In the genomic region with DNA sequence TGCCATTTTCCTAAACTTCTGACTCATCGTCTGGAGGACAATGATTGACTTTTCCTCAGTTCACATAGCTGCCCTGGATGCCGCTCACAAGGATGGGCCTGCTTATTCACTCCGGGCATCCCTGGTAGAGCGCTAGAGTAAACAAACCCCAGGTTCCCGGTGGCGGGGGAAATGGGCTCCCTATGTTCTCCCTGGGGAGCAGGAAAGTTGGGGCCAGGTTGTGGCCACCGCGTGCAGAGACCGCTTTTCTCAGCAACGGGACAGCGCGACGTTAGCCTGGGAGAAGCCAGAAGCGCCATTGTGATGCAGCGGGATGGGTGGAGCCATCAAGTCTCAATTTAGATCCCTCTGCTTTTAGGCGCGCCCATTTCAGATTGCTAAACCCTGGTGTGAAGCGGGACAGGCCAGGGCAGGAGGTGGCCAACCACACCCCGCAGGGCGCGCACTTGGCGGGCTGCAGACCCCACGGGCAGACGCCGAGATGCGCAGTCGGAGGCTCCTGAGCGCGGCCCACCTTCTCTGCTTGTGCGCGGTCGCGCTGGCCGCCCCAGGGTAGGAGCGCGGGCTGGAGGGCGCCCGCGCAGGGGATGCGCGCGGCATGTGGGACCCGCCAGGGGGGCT, we compare ENCODE assay signal across 9 mouse cellular contexts. TPM values are rescaled to one million over a fixed set of nuclear protein-coding genes. Genes with fewer than 3 reads are reported as not detected.
DNase-seq lines count a peak whose midpoint lies in the region; ATAC-seq lines count a peak whose summit lies in the region.
"Had no signal": no experiment of that assay in that cellular context is flagged by ENCODE, and none has a peak within 500 bp of the region (broad histone marks: within the 10 kb centered on the region; RNA-seq: fewer than 3 reads in every experiment).

Cd109 (plus strand) TSS at position 146 of the 621 bp plus-strand sequence.

- peaks cover 17% of the 10 kb centered on the region for H3K4me1 ChIP-seq in forebrain, embryonic 15.5 days
- peaks cover 17% of the 10 kb centered on the region for H3K4me1 ChIP-seq in limb, embryonic 13.5 days
- peaks cover 13% of the 10 kb centered on the region for H3K4me1 ChIP-seq in midbrain, embryonic 13.5 days (replicated peaks)

- no peaks in the 10 kb centered on the region for H3K36me3 ChIP-seq in forebrain, embryonic 15.5 days
- no peaks in the 10 kb centered on the region for H3K36me3 ChIP-seq in limb, embryonic 13.5 days
- no peaks in the 10 kb centered on the region for H3K36me3 ChIP-seq in midbrain, embryonic 13.5 days

- DNase-seq in cerebellum, postnatal 25 days, result peak; percentile 36 to 43
- peak; percentile 25 for DNase-seq in adipocyte (ENCODE audit: low spot score)
- peak; percentile 50 for DNase-seq in heart, postnatal 4 days
- peak; percentile 41 for DNase-seq in urinary bladder, postnatal 25 days (ENCODE audit: low spot score)

- H3K9me3 ChIP-seq in forebrain, embryonic 15.5 days, result no peaks in the 10 kb centered on the region
- H3K9me3 ChIP-seq in limb, embryonic 13.5 days, result no peaks in the 10 kb centered on the region
- no peaks in the 10 kb centered on the region for H3K9me3 ChIP-seq in midbrain, embryonic 13.5 days

- no peak for ATAC-seq in cerebellum, adult (ENCODE audit: insufficient number of reproducible peaks, low FRiP score, low TSS enrichment)
- ATAC-seq in forebrain, embryonic 15.5 days (replicated peaks), result peak; percentile 69
- peak; percentile 70 for ATAC-seq in limb, embryonic 13.5 days (ENCODE audit: low FRiP score, low read depth)
- ATAC-seq in midbrain, embryonic 13.5 days, result peak; percentile 88

- H3K9ac ChIP-seq in forebrain, embryonic 15.5 days (replicated peaks), result peak within 1 kb of the TSS; percentile 64
- peak within 1 kb of the TSS; percentile 80 for H3K9ac ChIP-seq in limb, embryonic 13.5 days
- peak within 1 kb of the TSS; percentile 72 for H3K9ac ChIP-seq in midbrain, embryonic 13.5 days (replicated peaks)

- peaks cover 10% of the 10 kb centered on the region; the same call in 1 of the 2 replicates for H3K27me3 ChIP-seq in forebrain, embryonic 15.5 days
- no peaks in the 10 kb centered on the region for H3K27me3 ChIP-seq in limb, embryonic 13.5 days
- peaks cover 20% of the 10 kb centered on the region for H3K27me3 ChIP-seq in midbrain, embryonic 13.5 days

- peak within 1 kb of the TSS; percentile 68 for H3K4me3 ChIP-seq in forebrain, embryonic 15.5 days
- H3K4me3 ChIP-seq in limb, embryonic 13.5 days, result peak within 1 kb of the TSS; percentile 66
- H3K4me3 ChIP-seq in midbrain, embryonic 13.5 days (replicated peaks), result peak within 1 kb of the TSS; percentile 59

- H3K4me2 ChIP-seq in forebrain, embryonic 15.5 days (replicated peaks), result peak within 1 kb of the TSS; percentile 99
- H3K4me2 ChIP-seq in limb, embryonic 13.5 days (replicated peaks), result peak within 1 kb of the TSS; percentile 97
- H3K4me2 ChIP-seq in midbrain, embryonic 13.5 days (replicated peaks), result peak within 1 kb of the TSS; percentile 97

- under 1% methylated on average over 43 of the region's 43 CpGs for WGBS in forebrain, embryonic 15.5 days
- WGBS in limb, embryonic 13.5 days, result under 1% methylated on average over 43 of the region's 43 CpGs
- WGBS in midbrain, embryonic 13.5 days, result 0% methylated on average over 43 of the region's 43 CpGs

- no peak within 1 kb of the TSS for H3K27ac ChIP-seq in forebrain, embryonic 15.5 days (replicated peaks)
- H3K27ac ChIP-seq in limb, embryonic 13.5 days, result no peak within 1 kb of the TSS
- no peak within 1 kb of the TSS for H3K27ac ChIP-seq in midbrain, embryonic 13.5 days

RNA-seq across cellular contexts. Expression of gene Cd109, which starts in this region (rescaled TPM):
- 1.1 and 1.5 TPM in 2 replicates for polyA plus RNA-seq in forebrain, embryonic 15.5 days (2015; fragmentation: Nextera tagmentation; extraction: Ambion mirVana)
- 10 to 100 TPM; 12.5 to 13.7 TPM for total RNA-seq in heart, postnatal 4 days (2021)
- polyA plus RNA-seq in limb, embryonic 13.5 days (2015; fragmentation: Nextera tagmentation; extraction: Ambion mirVana), result 6.0 and 6.8 TPM in 2 replicates
- polyA plus RNA-seq in midbrain, embryonic 13.5 days (2015; fragmentation: Nextera tagmentation; extraction: Ambion mirVana), result 1.4 and 1.5 TPM in 2 replicates
- total RNA-seq: MEL had no signal
